Mouse (Mus musculus) neural tube, embryonic 11.5 days (tissue): ENCODE results near the gene Ppm1h. TPM values are rescaled to one million over a fixed set of nuclear protein-coding genes. Genes with fewer than 3 reads are reported as not detected.

ENCODE experiments used
- ATAC-seq: fragments of 200-750 bp; cut with Nextera tagmentation; 2 replicates; pipeline ENCODE4 v1.8.0; 2017; ENCODE audit warnings: moderate number of reproducible peaks, mild to moderate bottlenecking, moderate TSS enrichment, moderate library complexity; ENCODE audit not compliant: insufficient read depth, low FRiP score, low TSS enrichment
- DNase-seq: peaks from one replicate; pipeline ENCODE4 v3.0.0-alpha.2; 2015; ENCODE audit warnings: low spot score
- H3K27ac ChIP-seq: fragments of 300-500 bp; sonication (generic); 2 replicates; pipeline ENCODE4 v1.5.1; 2014; ENCODE audit warnings: low read depth, mild to moderate bottlenecking, low read length
- H3K27me3 ChIP-seq: fragments of 300-500 bp; sonication (generic); 2 replicates; pipeline ENCODE4 v1.6.1; 2014; ENCODE audit warnings: mild to moderate bottlenecking, low read length, mixed read lengths; ENCODE audit not compliant: control insufficient read depth, insufficient read depth
- H3K36me3 ChIP-seq: fragments of 300-500 bp; sonication (generic); 2 replicates; pipeline ENCODE4 v1.6.1; 2014; ENCODE audit warnings: mild to moderate bottlenecking, low read length, moderate library complexity, mixed read lengths; ENCODE audit not compliant: control insufficient read depth, insufficient read depth
- H3K4me1 ChIP-seq: fragments of 300-500 bp; sonication (generic); 2 replicates; pipeline ENCODE4 v1.6.1; 2014; ENCODE audit warnings: low read length, mixed read lengths; ENCODE audit not compliant: control insufficient read depth, insufficient read depth
- H3K4me2 ChIP-seq: fragments of 300-500 bp; sonication (generic); 2 replicates; pipeline ENCODE4 v1.6.1; 2014; ENCODE audit warnings: low read depth, mild to moderate bottlenecking, moderate library complexity
- H3K4me3 ChIP-seq: fragments of 300-500 bp; sonication (generic); 2 replicates; pipeline ENCODE4 v1.5.1; 2014; ENCODE audit warnings: low read depth, low read length
- H3K9ac ChIP-seq: fragments of 300-500 bp; sonication (generic); 2 replicates; pipeline ENCODE4 v1.6.1; 2014; ENCODE audit warnings: mild to moderate bottlenecking, low read length
- H3K9me3 ChIP-seq: fragments of 300-500 bp; sonication (generic); 2 replicates; pipeline ENCODE4 v1.6.1; 2016; ENCODE audit warnings: low read length; ENCODE audit not compliant: control insufficient read depth
- WGBS: fragments of 180-500 bp; shearing (Covaris S2); extraction: QIAGEN DNeasy Blood & Tissue Kit; methylation state at CpG from one replicate; pipeline ENCODE4 v1.1.7; 2014; 5-methylcytosine and 5-hydroxymethylcytosine counted together
- polyA plus RNA-seq: library from polyadenylated mRNA; unstranded; fragments of >200 nt; fragmentation: Nextera tagmentation; extraction: Ambion mirVana; gene quantifications from 2 replicates; pipeline ENCODE4 v1.2.1, GENCODE M21; 2014

The Ppm1h gene
- polyA plus RNA-seq, 1 experiment from 2014 or later: 15.1 TPM

- Histone ChIP-seq H3K27me3 (no peaks in the 10 kb centered on the region), H3K36me3 (no peaks in the 10 kb centered on the region), H3K4me1 (peaks cover 4% of the 10 kb centered on the region; the same call in 1 of the 2 replicates), H3K4me2 (no peak overlapping the region), H3K27ac (no peak overlapping the region), H3K9me3 (no peaks in the 10 kb centered on the region), H3K4me3 (no peak overlapping the region), H3K9ac (no peak overlapping the region)
- 61% methylated on average over 8 of the region's 8 CpGs for WGBS
- DNase-seq (no peak), ATAC-seq (no peak)
Observed at GRCm38 (mm10) chr10:122809851-122810250, 131.3 kb downstream of the Ppm1h start.

GRCm38 (mm10) chr10:122815094-122815493 lies 136.5 kb downstream of the Ppm1h start:
- no peak overlapping the region for H3K27ac ChIP-seq
- no peaks in the 10 kb centered on the region for H3K9me3 ChIP-seq
- DNase-seq: peak; percentile 35
- H3K4me1 ChIP-seq: 0 out of 2 replicates have a peak, but pooled peaks cover 3% of the 10 kb centered on the region
- no peak overlapping the region for H3K4me2 ChIP-seq
- WGBS: 60% methylated on average over 14 of the region's 14 CpGs
- H3K4me3 ChIP-seq: no peak overlapping the region
- no peak overlapping the region for H3K9ac ChIP-seq
- H3K27me3 ChIP-seq: no peaks in the 10 kb centered on the region
- H3K36me3 ChIP-seq: no peaks in the 10 kb centered on the region
- ATAC-seq: peak; percentile 86

GRCm38 (mm10) chr10:122817741-122818140 lies 139.2 kb downstream of the Ppm1h start:
- no peaks in the 10 kb centered on the region for H3K36me3 ChIP-seq
- no peaks in the 10 kb centered on the region for H3K9me3 ChIP-seq
- DNase-seq: no peak
- no peak for ATAC-seq
- no peak overlapping the region for H3K4me3 ChIP-seq
- no peak overlapping the region for H3K27ac ChIP-seq
- H3K4me1 ChIP-seq: 0 out of 2 replicates have a peak, but pooled peaks cover 3% of the 10 kb centered on the region
- H3K9ac ChIP-seq: no peak overlapping the region
- 86% methylated on average over 8 of the region's 8 CpGs for WGBS
- no peaks in the 10 kb centered on the region for H3K27me3 ChIP-seq
- no peak overlapping the region for H3K4me2 ChIP-seq

GRCm38 (mm10) chr10:122819808-122820207 lies 141.2 kb downstream of the Ppm1h start:
- H3K4me1 ChIP-seq: 0 out of 2 replicates have a peak, but pooled peaks cover 3% of the 10 kb centered on the region
- H3K4me2 ChIP-seq: no peak overlapping the region
- no peak overlapping the region for H3K27ac ChIP-seq
- ATAC-seq (no peak), DNase-seq (no peak)
- no peaks in the 10 kb centered on the region for H3K36me3 ChIP-seq
- no peak overlapping the region for H3K9ac ChIP-seq
- 94% methylated on average over 6 of the region's 6 CpGs for WGBS
- H3K9me3 ChIP-seq: no peaks in the 10 kb centered on the region
- H3K4me3 ChIP-seq: no peak overlapping the region
- no peaks in the 10 kb centered on the region for H3K27me3 ChIP-seq

- no peaks in the 10 kb centered on the region for H3K36me3 ChIP-seq
- no peak overlapping the region for H3K4me2 ChIP-seq
- H3K4me1 ChIP-seq: no peaks in the 10 kb centered on the region
- no peaks in the 10 kb centered on the region for H3K9me3 ChIP-seq
- H3K9ac ChIP-seq: no peak overlapping the region
- no peak for DNase-seq
- 84% methylated on average over 6 of the region's 6 CpGs for WGBS
- H3K4me3 ChIP-seq: no peak overlapping the region
- no peaks in the 10 kb centered on the region for H3K27me3 ChIP-seq
- ATAC-seq: no peak
- no peak overlapping the region for H3K27ac ChIP-seq
Observed at GRCm38 (mm10) chr10:122821549-122821948, 143.0 kb downstream of the Ppm1h start.

GRCm38 (mm10) chr10:122823642-122824041 lies 145.1 kb downstream of the Ppm1h start:
- ATAC-seq: no peak
- DNase-seq: no peak
- no peaks in the 10 kb centered on the region for H3K36me3 ChIP-seq

DNA sequence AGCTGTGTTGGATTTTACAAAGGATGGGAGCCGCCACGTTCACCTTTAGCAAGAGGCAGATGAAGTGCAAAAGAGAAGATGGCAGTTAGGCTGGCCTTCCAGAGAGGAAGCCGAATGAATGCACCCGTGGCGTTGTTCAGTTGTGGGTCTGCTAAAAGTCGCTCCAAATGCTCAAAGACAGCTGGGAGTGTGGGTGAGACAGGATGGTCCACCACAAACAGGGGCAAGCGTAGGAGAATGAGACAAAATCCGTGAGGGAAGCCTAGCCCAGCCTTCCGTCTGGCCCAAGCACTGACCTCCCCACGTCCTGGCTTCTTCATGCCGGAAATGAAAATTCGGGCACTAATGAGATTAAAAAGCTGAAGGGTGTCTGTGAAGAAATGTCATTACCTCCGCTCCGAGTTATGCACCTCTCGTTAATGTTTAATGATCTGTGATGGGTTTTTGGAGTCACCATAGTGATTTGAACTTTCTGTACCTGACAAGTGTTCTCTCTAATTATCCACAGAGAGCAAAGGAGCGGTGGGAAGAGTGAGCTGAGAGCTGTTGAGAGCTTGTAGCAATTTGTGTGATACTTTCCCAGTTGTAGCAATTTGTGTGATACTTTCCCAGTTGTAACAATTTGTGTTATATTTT lies 148.3 kb downstream of the Ppm1h start:
- Histone ChIP-seq H3K9ac (no peak overlapping the region), H3K36me3 (no peaks in the 10 kb centered on the region), H3K4me2 (no peak overlapping the region), H3K27me3 (no peaks in the 10 kb centered on the region), H3K4me3 (no peak overlapping the region), H3K27ac (no peak overlapping the region), H3K9me3 (no peaks in the 10 kb centered on the region), H3K4me1 (no peaks in the 10 kb centered on the region)
- WGBS: 87% methylated on average over 16 of the region's 16 CpGs
- ATAC-seq (no peak), DNase-seq (no peak)

More at GRCm38 (mm10) chr10:122823642-122824041, 145.1 kb downstream of the Ppm1h start:
- no peak overlapping the region for H3K27ac ChIP-seq
- H3K9me3 ChIP-seq: no peaks in the 10 kb centered on the region
- no peak overlapping the region for H3K9ac ChIP-seq
- H3K27me3 ChIP-seq: no peaks in the 10 kb centered on the region
- 62% methylated on average over 13 of the region's 13 CpGs for WGBS
- no peak overlapping the region for H3K4me3 ChIP-seq
- H3K4me2 ChIP-seq: no peak overlapping the region
- no peaks in the 10 kb centered on the region for H3K4me1 ChIP-seq

- Histone ChIP-seq H3K4me2 (no peak overlapping the region), H3K27me3 (no peaks in the 10 kb centered on the region), H3K9me3 (no peaks in the 10 kb centered on the region; the same call in 1 of the 2 replicates), H3K9ac (no peak overlapping the region), H3K4me3 (no peak overlapping the region), H3K36me3 (no peaks in the 10 kb centered on the region), H3K27ac (no peak overlapping the region), H3K4me1 (no peaks in the 10 kb centered on the region)
- ATAC-seq: no peak
- DNase-seq: no peak
- 75% methylated on average over 12 of the region's 12 CpGs for WGBS
Observed at GRCm38 (mm10) chr10:122827719-122828414, 149.3 kb downstream of the Ppm1h start.

DNA sequence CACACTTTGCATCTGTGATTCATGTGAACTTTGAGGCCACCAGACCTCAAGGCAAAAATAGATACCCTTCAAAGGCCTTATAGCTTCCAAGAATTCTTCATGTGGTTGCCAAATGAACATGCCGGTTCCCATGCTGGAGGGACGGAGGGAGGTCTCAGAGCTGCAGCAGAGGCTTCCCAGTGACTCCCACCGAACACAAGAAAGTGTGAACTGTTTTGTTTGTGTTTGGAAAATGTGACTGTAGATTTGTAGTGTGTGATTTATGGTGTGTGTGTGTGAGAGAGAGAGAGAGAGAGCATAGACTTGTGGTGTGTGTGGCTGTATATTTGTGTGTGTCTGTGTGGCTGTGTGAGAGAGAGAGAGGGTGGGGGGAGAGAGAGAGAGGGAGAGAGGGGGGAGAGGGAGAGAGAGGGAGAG lies 151.2 kb downstream of the Ppm1h start:
- DNase-seq (no peak), ATAC-seq (no peak)
- Histone ChIP-seq H3K9me3 (no peaks in the 10 kb centered on the region; the same call in 1 of the 2 replicates), H3K4me1 (no peaks in the 10 kb centered on the region), H3K4me2 (no peak overlapping the region), H3K36me3 (no peaks in the 10 kb centered on the region), H3K27ac (no peak overlapping the region), H3K9ac (no peak overlapping the region), H3K4me3 (no peak overlapping the region), H3K27me3 (no peaks in the 10 kb centered on the region)
- WGBS: 60% methylated on average over 3 of the region's 3 CpGs
